Comparison of ENCODE assay signal across 21 mouse cellular contexts in genomic region chr1:20925926-20926325, GRCm38 (mm10).
"Had no signal": no experiment of that assay in that cellular context is flagged by ENCODE, and none has a peak within 500 bp of the region (broad histone marks: within the 10 kb centered on the region; RNA-seq: fewer than 3 reads in every experiment).

No protein-coding gene starts in this region.

- H3K4me2 ChIP-seq: intestine, embryonic 15.5 days; kidney, embryonic 15.5 days; limb, embryonic 13.5 days; lung, embryonic 14.5 days; midbrain, embryonic 12.5 days; midbrain, embryonic 15.5 days; neural tube, embryonic 13.5 days had no signal

- H3K36me3 ChIP-seq: intestine, embryonic 15.5 days; kidney, embryonic 15.5 days; limb, embryonic 10.5 days; limb, embryonic 13.5 days; midbrain, embryonic 12.5 days; midbrain, embryonic 15.5 days; neural tube, embryonic 13.5 days had no signal

- H3K27me3 ChIP-seq: intestine, embryonic 15.5 days; kidney, embryonic 15.5 days; limb, embryonic 13.5 days; midbrain, embryonic 12.5 days; midbrain, embryonic 15.5 days; neural tube, embryonic 13.5 days had no signal

- H3K9ac ChIP-seq: intestine, embryonic 15.5 days; kidney, embryonic 15.5 days; limb, embryonic 13.5 days; liver, embryonic 14.5 days; liver, postnatal 0 days; lung, embryonic 14.5 days; midbrain, embryonic 12.5 days; midbrain, embryonic 15.5 days; neural tube, embryonic 13.5 days had no signal

- H3K4me1 ChIP-seq: limb, embryonic 10.5 days had no signal

- H3K27ac ChIP-seq: intestine, embryonic 15.5 days; kidney, embryonic 15.5 days; limb, embryonic 10.5 days; limb, embryonic 13.5 days; liver, embryonic 14.5 days; macrophage; midbrain, embryonic 12.5 days; midbrain, embryonic 15.5 days; neural tube, embryonic 13.5 days had no signal

- DNase-seq: kidney, adult 11 months; kidney, adult 8-10 months; kidney, postnatal 10 days; kidney, postnatal 4 days; liver, postnatal 0 days; lung, embryonic 14.5 days; retina, postnatal 1 day; right cerebral cortex, postnatal 25 days; spleen, adult 18-20 months; thymus, adult 18-20 months; thymus, postnatal 36 days had no signal

- ATAC-seq: intestine, embryonic 15.5 days; liver, postnatal 0 days; lung, postnatal 0 days; midbrain, embryonic 15.5 days had no signal

- H3K9me3 ChIP-seq: intestine, embryonic 15.5 days; kidney, embryonic 15.5 days; limb, embryonic 10.5 days; limb, embryonic 13.5 days; midbrain, embryonic 12.5 days; midbrain, embryonic 15.5 days; neural tube, embryonic 13.5 days had no signal

- H3K4me3 ChIP-seq: intestine, embryonic 15.5 days; kidney, embryonic 15.5 days; limb, embryonic 10.5 days; limb, embryonic 13.5 days; midbrain, embryonic 12.5 days; midbrain, embryonic 15.5 days; neural tube, embryonic 13.5 days had no signal
